Mouse (Mus musculus) embryonic fibroblast, embryonic 13.5 days (primary cell): ENCODE results near the gene Cubn.

ENCODE experiments used
- CTCF ChIP-seq: IDR thresholded peaks from 2 replicates; pipeline ENCODE4 v1.5.1; 2011; ENCODE audit warnings: mild to moderate bottlenecking, control low read depth, low read length, moderate library complexity, borderline replicate concordance; ENCODE audit not compliant: insufficient read depth
- POLR2A ChIP-seq: IDR thresholded peaks from 2 replicates; pipeline ENCODE4 v1.6.1; 2011; ENCODE audit warnings: low read depth, mild to moderate bottlenecking, control low read depth, low read length, moderate library complexity

DNA sequence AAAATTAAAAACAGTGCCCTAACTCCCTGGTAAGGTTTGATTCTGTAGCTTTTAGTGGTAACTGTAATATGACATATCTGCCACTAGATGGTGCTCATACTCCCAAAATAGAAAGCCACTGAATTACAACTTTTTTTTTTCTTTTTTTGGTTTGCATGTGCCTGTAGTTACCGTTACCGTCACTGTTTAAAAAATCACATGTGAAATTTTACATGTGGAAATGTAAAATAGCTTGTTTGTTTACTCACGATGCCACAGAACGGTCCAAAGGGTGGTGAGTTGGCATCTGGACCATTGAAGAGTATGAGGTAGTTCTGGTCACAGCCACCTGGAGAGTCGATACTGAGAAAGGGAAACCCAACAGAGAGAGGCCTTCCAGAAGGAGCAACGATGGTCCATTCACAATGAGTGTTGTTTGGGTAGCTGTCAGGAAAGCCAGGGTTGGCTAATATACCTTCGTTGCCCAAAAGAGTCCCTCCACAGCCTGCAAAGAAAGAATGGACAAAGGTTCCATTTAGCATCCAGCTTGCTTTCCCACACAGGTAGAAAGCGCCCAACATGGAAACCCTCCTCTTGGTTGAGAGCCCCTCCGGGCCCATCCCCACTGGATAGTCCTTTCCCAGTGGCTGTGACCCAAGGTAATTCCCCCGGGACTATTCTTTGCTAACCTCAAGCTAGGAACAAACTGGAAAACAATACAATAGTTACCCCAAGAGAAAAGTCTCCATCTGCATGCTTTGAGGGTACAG, 213.3 kb downstream of the Cubn start:
- TF ChIP-seq POLR2A: no peak
- TF ChIP-seq CTCF: no peak
